Mouse (Mus musculus) heart, embryonic 15.5 days (tissue): Measurements from ENCODE around the gene Fmo6. TPM values are rescaled to one million over a fixed set of nuclear protein-coding genes. Genes with fewer than 3 reads are reported as not detected.

ENCODE experiments used
- ATAC-seq: fragments of 200-750 bp; cut with Nextera tagmentation; replicated peaks from 2 replicates; pipeline ENCODE4 v1.8.0; 2017; ENCODE audit warnings: low read depth, moderate TSS enrichment; ENCODE audit not compliant: insufficient number of reproducible peaks, insufficient read depth, low FRiP score
- H3K27ac ChIP-seq: fragments of 300-500 bp; sonication (generic); 2 replicates; pipeline ENCODE4 v1.5.1; 2015; ENCODE audit warnings: mild to moderate bottlenecking, inconsistent platforms
- H3K27me3 ChIP-seq: fragments of 300-500 bp; sonication (generic); 2 replicates; pipeline ENCODE4 v1.6.1; 2015; ENCODE audit warnings: inconsistent platforms
- H3K36me3 ChIP-seq: fragments of 300-500 bp; sonication (generic); 2 replicates; pipeline ENCODE4 v1.6.1; 2015; ENCODE audit warnings: mild to moderate bottlenecking, inconsistent platforms
- H3K4me1 ChIP-seq: fragments of 300-500 bp; sonication (generic); replicated peaks from 2 replicates; pipeline ENCODE4 v1.6.1; 2015; ENCODE audit warnings: inconsistent platforms
- H3K4me2 ChIP-seq: fragments of 300-500 bp; sonication (generic); 2 replicates; pipeline ENCODE4 v1.6.1; 2015; ENCODE audit warnings: inconsistent platforms, mild to moderate bottlenecking, moderate library complexity
- H3K4me3 ChIP-seq: fragments of 300-500 bp; sonication (generic); 2 replicates; pipeline ENCODE4 v1.5.1; 2015; ENCODE audit warnings: mild to moderate bottlenecking, inconsistent platforms
- H3K9ac ChIP-seq: fragments of 300-500 bp; sonication (generic); 2 replicates; pipeline ENCODE4 v1.6.1; 2015; ENCODE audit warnings: mild to moderate bottlenecking, inconsistent platforms
- H3K9me3 ChIP-seq: fragments of 300-500 bp; sonication (generic); replicated peaks from 2 replicates; pipeline ENCODE4 v1.6.1; 2016; ENCODE audit warnings: inconsistent platforms
- WGBS: fragments of 180-500 bp; shearing (Covaris S2); methylation state at CpG from one replicate; pipeline ENCODE4 v1.1.7; 2015; ENCODE audit warnings: mixed read lengths; 5-methylcytosine and 5-hydroxymethylcytosine counted together
- polyA plus RNA-seq: library from polyadenylated mRNA; unstranded; fragments of >200 nt; fragmentation: Nextera tagmentation; extraction: Ambion mirVana; gene quantifications from 2 replicates; pipeline ENCODE4 v1.2.1, GENCODE M21; 2015

The Fmo6 gene
- polyA plus RNA-seq, 1 experiment from 2014 or later, result not detected

DNA sequence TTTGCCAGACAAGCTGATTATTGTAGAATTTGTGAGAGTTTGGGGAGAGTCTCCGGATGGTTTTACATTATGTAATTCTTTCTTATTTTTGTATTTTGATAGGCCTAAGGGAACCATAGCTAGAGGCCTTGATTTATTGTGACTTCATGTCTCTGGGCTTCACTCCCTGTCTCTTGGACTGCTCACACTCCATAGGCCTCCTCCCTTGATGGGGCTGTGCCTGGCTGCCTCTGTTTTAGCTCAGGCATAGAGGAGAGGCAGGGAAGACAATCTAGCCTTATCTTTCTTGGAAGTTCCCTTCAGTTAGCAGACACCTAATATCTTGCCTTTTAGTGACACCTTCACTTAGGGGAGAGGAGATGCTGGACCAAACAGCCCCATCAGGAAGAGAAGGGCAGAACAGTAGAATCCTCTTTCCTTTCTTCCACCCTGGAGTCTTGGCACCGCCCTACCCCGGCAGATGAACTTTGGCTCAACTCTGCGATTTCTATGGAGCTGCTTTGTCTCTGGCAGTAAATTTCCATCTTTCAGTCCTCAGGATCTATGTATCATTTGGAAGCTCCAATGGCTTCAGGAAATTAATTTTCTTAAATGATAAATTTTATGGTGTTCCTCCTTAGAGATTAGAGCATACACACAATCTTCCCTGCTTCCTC is 1.5 kb upstream of the Fmo6 start:
- H3K27ac ChIP-seq, result peak overlapping the region; percentile 15; the same call in 1 of the 2 replicates
- H3K4me2 ChIP-seq, result no peak overlapping the region
- H3K36me3 ChIP-seq, result no peaks in the 10 kb centered on the region
- H3K4me3 ChIP-seq, result no peak overlapping the region
- H3K9ac ChIP-seq, result no peak overlapping the region
- ATAC-seq, result peak; percentile 67
- WGBS, result 55% methylated on average over 4 of the region's 4 CpGs
- H3K9me3 ChIP-seq, result no peaks in the 10 kb centered on the region
- no peaks in the 10 kb centered on the region for H3K4me1 ChIP-seq
- H3K27me3 ChIP-seq, result no peaks in the 10 kb centered on the region

DNA sequence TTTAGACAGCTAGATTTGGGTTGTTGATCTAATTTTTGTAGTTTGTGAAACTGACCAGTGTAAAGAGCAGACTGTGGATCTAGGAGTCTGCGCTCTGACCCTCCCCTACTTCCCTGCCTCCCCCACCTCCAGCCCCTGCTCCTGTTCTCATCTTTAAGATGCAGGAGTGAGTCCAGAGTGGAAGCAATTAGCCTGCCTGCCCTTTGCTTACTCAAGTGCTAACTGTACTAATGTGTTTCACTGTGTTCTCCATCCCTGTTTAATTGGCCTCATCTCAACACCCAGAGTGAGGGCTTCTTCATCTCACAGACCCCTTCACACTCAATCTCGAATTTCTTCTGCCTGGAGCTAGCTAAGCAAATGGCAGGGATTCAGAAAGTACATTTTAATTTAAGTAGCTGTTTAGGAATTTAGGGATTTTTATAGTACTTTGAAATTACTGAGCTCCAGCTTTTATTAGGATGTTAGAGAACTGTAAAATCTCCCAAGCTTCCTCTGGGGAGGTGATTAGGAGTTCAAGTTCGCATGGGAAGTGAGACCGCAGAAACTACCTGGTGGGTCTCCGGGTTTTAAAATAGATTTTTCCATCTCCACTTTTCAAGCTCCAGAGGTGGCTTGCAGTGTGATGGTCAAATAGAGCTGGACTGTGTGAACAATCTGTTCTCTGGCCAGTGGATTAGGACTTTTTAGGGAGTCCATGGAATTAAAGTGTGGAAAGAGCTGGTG is 818 bp upstream of the Fmo6 start:
- Histone ChIP-seq H3K27ac (peak overlapping the region; percentile 17), H3K4me1 (no peaks in the 10 kb centered on the region), H3K9me3 (no peaks in the 10 kb centered on the region), H3K9ac (no peak overlapping the region), H3K36me3 (no peaks in the 10 kb centered on the region), H3K27me3 (no peaks in the 10 kb centered on the region), H3K4me2 (no peak overlapping the region), H3K4me3 (no peak overlapping the region)
- WGBS, result 62% methylated on average over 5 of the region's 5 CpGs
- 0 out of 2 replicates have a peak, but pooled peaks have one; percentile 35 for ATAC-seq

DNA sequence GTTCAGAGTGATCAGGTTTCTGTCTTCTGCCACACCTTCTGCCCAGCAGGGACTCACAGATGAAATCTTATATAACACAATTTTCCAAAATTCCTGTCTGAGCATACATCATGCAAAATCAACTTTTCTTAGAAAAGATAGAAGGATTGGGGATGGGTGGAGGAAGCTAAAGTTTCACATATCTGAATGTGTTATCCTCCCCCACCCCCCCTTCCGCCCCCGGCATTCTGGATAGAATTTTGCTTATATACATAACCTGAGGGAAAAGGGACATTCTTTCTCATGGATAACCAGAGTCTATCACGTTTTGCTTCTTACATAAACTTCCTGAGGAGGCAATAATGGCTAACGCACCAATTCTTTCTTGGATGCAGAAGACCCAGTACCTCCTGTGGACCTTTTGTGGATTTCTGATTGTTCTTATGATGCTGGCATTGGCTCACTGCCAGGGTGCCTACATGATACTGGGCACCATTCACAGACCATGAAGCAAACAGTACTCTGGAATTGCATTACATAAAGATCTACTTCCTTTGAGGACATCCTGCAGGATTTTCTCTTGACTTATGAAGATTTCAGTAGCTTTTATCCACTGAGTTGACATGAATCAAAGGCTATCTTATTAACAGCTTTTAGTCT is 2.8 kb downstream of the Fmo6 start:
- ATAC-seq, result no peak
- Histone ChIP-seq H3K27ac (no peak overlapping the region), H3K4me3 (no peak overlapping the region), H3K9me3 (no peaks in the 10 kb centered on the region), H3K4me1 (no peaks in the 10 kb centered on the region), H3K27me3 (no peaks in the 10 kb centered on the region), H3K9ac (no peak overlapping the region), H3K36me3 (no peaks in the 10 kb centered on the region), H3K4me2 (no peak overlapping the region)
- 68% methylated on average over 4 of the region's 4 CpGs for WGBS

DNA sequence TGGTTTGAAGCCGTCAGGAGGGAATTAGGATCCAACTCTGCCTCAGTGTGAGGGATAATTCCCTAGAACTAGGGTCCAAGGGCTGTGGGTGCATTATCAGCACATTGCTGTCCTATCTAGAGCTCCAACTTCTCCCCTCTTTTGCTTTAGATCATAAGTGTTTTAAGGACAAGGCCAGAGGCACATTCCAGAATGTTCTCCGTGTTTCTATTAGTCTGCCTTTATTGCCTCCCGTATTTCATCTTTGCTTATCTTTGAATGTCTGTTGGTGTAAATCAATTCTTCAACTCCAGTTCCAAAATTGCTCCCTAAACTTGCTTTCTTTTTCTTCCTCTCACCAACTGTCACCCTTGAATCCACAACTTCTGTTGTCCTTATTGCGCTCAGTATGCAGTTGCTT is 4.9 kb downstream of the Fmo6 start:
- no peaks in the 10 kb centered on the region for H3K36me3 ChIP-seq
- no peak overlapping the region for H3K9ac ChIP-seq
- no peaks in the 10 kb centered on the region for H3K9me3 ChIP-seq
- H3K4me1 ChIP-seq, result no peaks in the 10 kb centered on the region
- no peak for ATAC-seq
- no peak overlapping the region for H3K27ac ChIP-seq
- WGBS, result 64% methylated on average over 4 of the region's 4 CpGs
- no peaks in the 10 kb centered on the region for H3K27me3 ChIP-seq
- H3K4me2 ChIP-seq, result no peak overlapping the region
- no peak overlapping the region for H3K4me3 ChIP-seq

DNA sequence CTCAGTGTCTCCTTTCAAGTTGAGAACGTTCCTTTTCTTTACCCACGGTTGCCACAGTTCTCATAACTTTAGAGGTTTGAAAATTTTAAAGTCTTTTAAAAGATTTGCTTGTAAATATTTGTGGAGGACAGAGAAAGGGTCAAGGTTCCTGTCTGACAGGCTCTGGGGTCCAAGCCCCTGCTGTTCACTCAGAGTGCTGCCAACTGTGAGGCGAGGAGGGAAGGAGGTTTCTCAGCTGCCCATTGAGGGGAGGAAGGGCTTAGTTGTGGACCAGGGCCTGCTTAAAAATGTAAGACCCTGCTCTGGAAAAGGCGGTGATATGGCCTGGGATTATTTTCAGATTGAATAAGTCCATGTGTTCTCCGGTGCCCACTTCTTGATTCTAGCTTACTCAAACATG is 5.4 kb downstream of the Fmo6 start:
- H3K4me1 ChIP-seq, result no peaks in the 10 kb centered on the region
- H3K9me3 ChIP-seq, result no peaks in the 10 kb centered on the region
- ATAC-seq, result no peak
- no peak overlapping the region for H3K4me2 ChIP-seq
- no peak overlapping the region for H3K9ac ChIP-seq
- H3K27me3 ChIP-seq, result no peaks in the 10 kb centered on the region
- WGBS, result 85% methylated on average over 5 of the region's 5 CpGs
- no peaks in the 10 kb centered on the region for H3K36me3 ChIP-seq
- H3K27ac ChIP-seq, result peak overlapping the region; percentile 15; the same call in 1 of the 2 replicates
- H3K4me3 ChIP-seq, result no peak overlapping the region

DNA sequence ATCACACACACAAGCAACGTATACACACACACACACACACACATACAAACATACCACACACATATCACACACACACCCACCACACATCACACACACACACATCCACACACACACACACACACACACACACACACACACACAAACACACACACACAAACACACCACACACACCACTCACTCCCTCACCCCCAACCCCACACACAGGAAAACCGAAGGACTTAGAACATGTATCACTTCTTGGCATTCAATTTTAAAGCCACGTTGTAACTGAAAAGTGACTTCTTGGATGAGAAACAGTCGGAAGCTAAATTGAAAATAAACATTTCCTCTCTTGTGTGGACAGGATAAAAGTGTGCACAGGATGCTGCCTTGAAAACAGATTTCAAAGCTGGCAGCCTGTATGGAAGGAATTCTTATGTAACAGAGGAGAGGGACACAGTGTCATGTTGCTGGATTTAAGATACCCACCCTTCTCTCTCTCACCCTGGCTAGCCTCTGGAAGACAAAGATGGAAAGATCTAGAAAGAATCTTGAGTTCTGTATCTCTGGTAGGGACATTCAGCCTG is 5.9 kb downstream of the Fmo6 start:
- Histone ChIP-seq H3K9ac (no peak overlapping the region), H3K9me3 (no peaks in the 10 kb centered on the region), H3K27me3 (no peaks in the 10 kb centered on the region), H3K4me1 (no peaks in the 10 kb centered on the region), H3K36me3 (no peaks in the 10 kb centered on the region), H3K4me3 (no peak overlapping the region), H3K4me2 (no peak overlapping the region), H3K27ac (peak overlapping the region; percentile 15; the same call in 1 of the 2 replicates)
- ATAC-seq, result no peak
- 61% methylated on average over 4 of the region's 4 CpGs for WGBS

DNA sequence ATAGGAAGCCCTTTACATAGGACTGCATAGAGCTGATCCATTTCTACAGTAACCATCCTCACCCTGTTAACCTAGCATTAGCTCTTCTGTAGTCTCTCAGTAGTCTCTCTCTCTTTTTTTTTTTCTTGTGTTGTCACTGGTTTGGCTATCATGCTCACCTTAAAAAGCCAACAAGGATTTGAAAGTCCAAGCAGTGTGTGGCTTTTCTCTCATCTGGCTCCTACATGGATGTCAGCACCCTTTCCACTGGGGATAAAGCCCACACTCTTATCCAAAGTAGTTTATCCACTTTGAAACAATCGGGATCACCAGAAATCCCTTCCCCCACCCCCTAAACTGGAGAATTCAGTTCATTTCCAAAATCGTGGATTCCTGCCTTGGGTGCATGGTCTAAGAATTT is 6.7 kb downstream of the Fmo6 start:
- Histone ChIP-seq H3K4me1 (no peaks in the 10 kb centered on the region), H3K27ac (no peak overlapping the region), H3K36me3 (no peaks in the 10 kb centered on the region), H3K4me2 (no peak overlapping the region), H3K27me3 (no peaks in the 10 kb centered on the region), H3K9me3 (no peaks in the 10 kb centered on the region), H3K9ac (no peak overlapping the region), H3K4me3 (no peak overlapping the region)
- ATAC-seq, result no peak
- 39% methylated on average over 2 of the region's 2 CpGs for WGBS

DNA sequence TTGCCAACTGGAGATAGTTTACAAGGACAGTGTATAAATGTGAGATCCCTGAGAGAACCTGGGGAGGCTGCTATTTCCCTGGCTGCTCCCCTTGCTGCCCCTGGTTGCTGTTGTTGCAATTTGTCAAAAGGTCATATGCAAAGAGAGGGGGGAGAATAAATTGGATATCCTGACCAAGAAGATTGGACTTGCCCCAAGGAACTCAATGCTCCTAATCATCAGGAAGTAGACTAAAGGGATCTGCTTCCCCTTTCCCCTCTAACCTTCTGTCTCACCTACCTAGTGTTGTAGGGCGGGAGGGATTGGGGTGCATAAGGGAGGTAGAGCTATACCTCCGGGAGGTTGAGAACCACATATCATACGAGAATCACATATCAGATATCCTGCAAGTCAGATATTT is 8.2 kb downstream of the Fmo6 start:
- H3K9me3 ChIP-seq, result no peaks in the 10 kb centered on the region
- H3K27me3 ChIP-seq, result no peaks in the 10 kb centered on the region
- H3K4me1 ChIP-seq, result no peaks in the 10 kb centered on the region
- no peak overlapping the region for H3K9ac ChIP-seq
- H3K27ac ChIP-seq, result no peak overlapping the region
- H3K36me3 ChIP-seq, result no peaks in the 10 kb centered on the region
- ATAC-seq, result no peak
- H3K4me2 ChIP-seq, result no peak overlapping the region
- 75% methylated on average over 3 of the region's 3 CpGs for WGBS
- H3K4me3 ChIP-seq, result no peak overlapping the region

DNA sequence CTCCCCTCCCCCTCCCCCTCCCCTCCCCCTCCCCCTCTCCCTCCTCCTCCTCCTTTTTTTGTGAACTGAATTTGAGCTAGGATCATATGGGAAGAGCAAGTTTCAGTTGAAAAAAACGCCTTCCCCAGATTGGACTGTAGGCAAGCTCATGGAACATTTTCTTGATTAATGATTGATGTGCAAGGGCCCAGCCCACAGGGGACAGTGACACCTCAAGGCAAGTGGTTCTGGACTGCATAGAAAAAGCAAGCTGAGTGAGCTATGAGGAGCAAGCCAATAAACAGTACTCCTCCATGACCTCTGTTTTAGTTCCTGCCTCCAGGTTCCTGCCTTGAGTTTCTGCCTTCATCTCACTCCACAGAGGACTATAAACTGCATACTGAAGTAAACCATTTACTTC is 12.2 kb downstream of the Fmo6 start:
- H3K27me3 ChIP-seq, result no peaks in the 10 kb centered on the region
- no peak for ATAC-seq
- H3K4me3 ChIP-seq, result no peak overlapping the region
- no peak overlapping the region for H3K27ac ChIP-seq
- no peak overlapping the region for H3K9ac ChIP-seq
- H3K9me3 ChIP-seq, result no peaks in the 10 kb centered on the region
- H3K4me1 ChIP-seq, result no peaks in the 10 kb centered on the region
- H3K4me2 ChIP-seq, result no peak overlapping the region
- 67% methylated on average over 1 of the region's 1 CpGs for WGBS
- H3K36me3 ChIP-seq, result no peaks in the 10 kb centered on the region

DNA sequence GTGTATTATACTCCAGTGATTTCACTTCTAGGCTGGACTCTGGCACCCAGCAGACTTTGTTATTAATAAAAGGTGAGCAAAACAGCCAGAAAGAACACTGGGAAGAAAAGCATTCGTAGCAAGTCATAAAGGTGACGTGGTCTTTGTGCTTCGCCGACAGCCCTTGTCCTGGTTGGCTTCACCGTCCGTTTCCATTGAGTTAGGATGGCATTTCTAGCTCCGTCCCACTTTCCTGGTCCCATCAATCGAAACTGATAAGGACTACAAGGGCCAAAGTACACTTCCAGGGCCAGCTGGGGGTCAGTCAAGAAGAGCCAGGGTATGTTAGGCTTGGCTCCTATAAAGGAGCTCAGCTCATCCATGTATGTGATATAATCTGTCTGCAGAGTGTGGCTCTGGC is 20.7 kb downstream of the Fmo6 start:
- ATAC-seq, result no peak
- no peak overlapping the region for H3K4me2 ChIP-seq
- WGBS, result 67% methylated on average over 8 of the region's 8 CpGs
- no peak overlapping the region for H3K4me3 ChIP-seq
- no peaks in the 10 kb centered on the region for H3K4me1 ChIP-seq
- H3K27ac ChIP-seq, result no peak overlapping the region
- no peak overlapping the region for H3K9ac ChIP-seq
- no peaks in the 10 kb centered on the region for H3K36me3 ChIP-seq
- no peaks in the 10 kb centered on the region for H3K9me3 ChIP-seq
- H3K27me3 ChIP-seq, result no peaks in the 10 kb centered on the region

DNA sequence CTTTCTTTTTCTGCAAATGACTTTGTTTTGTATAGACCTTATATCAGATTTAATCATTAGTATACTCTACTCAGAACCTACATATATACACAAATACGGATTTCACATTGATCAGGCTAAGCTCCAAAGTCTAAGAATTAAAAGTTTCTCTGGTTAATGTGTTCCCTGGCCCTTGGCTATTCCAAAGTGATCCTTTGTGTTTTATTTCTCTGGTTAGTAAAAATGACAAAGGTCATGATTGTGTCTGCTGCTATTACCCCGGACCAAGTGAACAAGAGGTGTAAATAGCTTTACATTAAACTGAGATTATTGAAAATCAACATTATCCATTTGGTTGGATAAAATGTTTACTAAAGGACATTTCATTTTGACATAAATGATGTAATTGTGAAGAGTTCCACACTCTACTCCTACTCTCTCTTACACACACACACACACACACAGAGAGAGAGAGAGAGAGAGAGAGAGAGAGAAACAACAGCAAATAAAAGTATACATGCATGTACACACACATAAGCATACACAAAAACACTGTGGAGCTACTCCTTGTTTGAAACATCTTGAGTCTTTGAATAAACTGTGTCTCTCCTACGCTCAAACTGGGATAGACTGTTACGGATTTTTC is 22.3 kb downstream of the Fmo6 start:
- no peaks in the 10 kb centered on the region for H3K4me1 ChIP-seq
- H3K9me3 ChIP-seq, result no peaks in the 10 kb centered on the region
- H3K4me2 ChIP-seq, result no peak overlapping the region
- ATAC-seq, result no peak
- no peak overlapping the region for H3K9ac ChIP-seq
- no peak overlapping the region for H3K27ac ChIP-seq
- H3K27me3 ChIP-seq, result no peaks in the 10 kb centered on the region
- no peak overlapping the region for H3K4me3 ChIP-seq
- no peaks in the 10 kb centered on the region for H3K36me3 ChIP-seq
- WGBS, result 86% methylated on average over 4 of the region's 4 CpGs
